Mouse (Mus musculus) hindbrain, embryonic 10.5 days (tissue): Measurements from ENCODE around the gene Sdk1. TPM values are rescaled to one million over a fixed set of nuclear protein-coding genes. Genes with fewer than 3 reads are reported as not detected.

ENCODE experiments used
- DNase-seq: peaks from one replicate; pipeline ENCODE4 v3.0.0-alpha.2; 2017; ENCODE audit warnings: low spot score
- H3K27ac ChIP-seq: fragments of 300-500 bp; sonication (generic); 2 replicates; pipeline ENCODE4 v1.5.1; 2016; ENCODE audit warnings: mild to moderate bottlenecking, moderate library complexity
- H3K27me3 ChIP-seq: fragments of 300-500 bp; sonication (generic); 2 replicates; pipeline ENCODE4 v1.6.1; 2016; ENCODE audit warnings: mild to moderate bottlenecking; ENCODE audit not compliant: poor library complexity, insufficient read depth, severe bottlenecking
- H3K36me3 ChIP-seq: fragments of 300-500 bp; sonication (generic); 2 replicates; pipeline ENCODE4 v1.6.1; 2016; ENCODE audit warnings: mild to moderate bottlenecking, moderate library complexity
- H3K4me1 ChIP-seq: fragments of 300-500 bp; sonication (generic); replicated peaks from 2 replicates; pipeline ENCODE4 v1.6.1; 2016; ENCODE audit warnings: mild to moderate bottlenecking
- H3K4me3 ChIP-seq: fragments of 300-500 bp; sonication (generic); 2 replicates; pipeline ENCODE4 v1.5.1; 2016; ENCODE audit warnings: mild to moderate bottlenecking, moderate library complexity
- H3K9me3 ChIP-seq: fragments of 300-500 bp; sonication (generic); 2 replicates; pipeline ENCODE4 v1.6.1; 2016; ENCODE audit warnings: mild to moderate bottlenecking, moderate library complexity
- WGBS: fragments of 180-500 bp; shearing (Covaris S2); methylation state at CpG from one replicate; pipeline ENCODE4 v1.1.7; 2016; 5-methylcytosine and 5-hydroxymethylcytosine counted together
- polyA plus RNA-seq: library from polyadenylated mRNA; unstranded; fragments of >200 nt; fragmentation: Nextera tagmentation; extraction: Ambion mirVana; gene quantifications from 2 replicates; pipeline ENCODE4 v1.2.1, GENCODE M21; 2016

Gene Sdk1
- polyA plus RNA-seq, 1 experiment from 2014 or later, result 0.99 TPM

- H3K4me3 ChIP-seq, result no peak overlapping the region
- WGBS, result 74% methylated on average over 2 of the region's 2 CpGs
- H3K9me3 ChIP-seq, result no peaks in the 10 kb centered on the region
- H3K27me3 ChIP-seq, result no peaks in the 10 kb centered on the region
- no peaks in the 10 kb centered on the region for H3K36me3 ChIP-seq
- no peak overlapping the region for H3K27ac ChIP-seq
- DNase-seq, result no peak
- no peaks in the 10 kb centered on the region for H3K4me1 ChIP-seq
These were observed 40.5 kb downstream of the Sdk1 start for GRCm38 (mm10) chr5:141281751-141282150.

DNA sequence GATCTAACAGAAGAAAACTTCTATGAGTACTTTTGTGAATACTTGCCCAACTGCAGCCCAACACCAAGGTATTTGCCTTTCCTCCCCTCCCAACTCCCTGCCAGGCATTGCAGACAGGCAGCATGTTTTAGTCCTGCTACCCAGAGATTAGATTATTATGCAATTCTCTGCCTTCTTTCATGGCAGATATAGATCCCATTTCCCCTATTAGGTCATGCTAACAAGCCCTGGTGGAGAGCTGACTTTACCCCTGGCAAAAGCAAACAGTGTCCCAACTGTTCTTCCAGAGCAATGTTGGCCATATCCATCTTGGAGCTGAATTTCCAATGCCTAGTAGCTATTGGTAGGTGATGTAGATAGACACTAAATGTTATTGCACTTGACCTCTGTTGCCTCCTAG lies 48.3 kb downstream of the Sdk1 start:
- no peak for DNase-seq
- Histone ChIP-seq H3K27ac (no peak overlapping the region), H3K4me1 (no peaks in the 10 kb centered on the region), H3K36me3 (no peaks in the 10 kb centered on the region), H3K4me3 (no peak overlapping the region), H3K9me3 (no peaks in the 10 kb centered on the region), H3K27me3 (no peaks in the 10 kb centered on the region)

DNA sequence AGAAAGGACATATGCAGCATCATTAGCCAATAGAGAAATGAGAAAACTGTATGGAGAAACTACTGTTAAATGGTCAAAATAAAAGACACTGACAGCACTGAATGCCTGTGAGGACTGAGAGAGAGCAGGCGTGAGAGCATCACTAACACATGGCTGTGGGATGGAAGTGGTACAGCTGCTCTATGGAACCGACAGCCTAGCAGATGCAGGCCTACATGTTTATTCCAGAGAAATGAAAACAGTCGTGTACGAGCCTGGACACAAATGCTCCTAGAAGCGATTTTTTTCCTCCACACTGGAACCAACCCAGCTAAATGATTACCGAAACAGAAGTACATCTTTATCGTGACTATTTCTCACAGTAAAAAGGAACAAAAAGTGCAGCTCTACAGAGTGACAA lies 54.0 kb downstream of the Sdk1 start:
- Histone ChIP-seq H3K4me3 (no peak overlapping the region), H3K27ac (no peak overlapping the region), H3K36me3 (no peaks in the 10 kb centered on the region), H3K27me3 (no peaks in the 10 kb centered on the region), H3K9me3 (no peaks in the 10 kb centered on the region), H3K4me1 (no peaks in the 10 kb centered on the region)
- DNase-seq, result no peak
- whole genome bisulfite sequencing, result 88% methylated on average over 7 of the region's 7 CpGs

- Histone ChIP-seq H3K4me1 (no peaks in the 10 kb centered on the region), H3K4me3 (no peak overlapping the region), H3K36me3 (no peaks in the 10 kb centered on the region), H3K27ac (no peak overlapping the region), H3K27me3 (no peaks in the 10 kb centered on the region), H3K9me3 (no peaks in the 10 kb centered on the region)
- 82% methylated on average over 4 of the region's 4 CpGs for WGBS
- DNase-seq, result no peak
These were observed 61.0 kb downstream of the Sdk1 start for GRCm38 (mm10) chr5:141302287-141302694.

- H3K27ac ChIP-seq, result no peak overlapping the region
- 75% methylated on average over 2 of the region's 2 CpGs for WGBS
- H3K9me3 ChIP-seq, result no peaks in the 10 kb centered on the region
- H3K4me1 ChIP-seq, result no peaks in the 10 kb centered on the region
- no peaks in the 10 kb centered on the region for H3K36me3 ChIP-seq
- H3K4me3 ChIP-seq, result no peak overlapping the region
- no peak for DNase-seq
- H3K27me3 ChIP-seq, result no peaks in the 10 kb centered on the region
These were observed 62.5 kb downstream of the Sdk1 start for GRCm38 (mm10) chr5:141303746-141304145.

DNA sequence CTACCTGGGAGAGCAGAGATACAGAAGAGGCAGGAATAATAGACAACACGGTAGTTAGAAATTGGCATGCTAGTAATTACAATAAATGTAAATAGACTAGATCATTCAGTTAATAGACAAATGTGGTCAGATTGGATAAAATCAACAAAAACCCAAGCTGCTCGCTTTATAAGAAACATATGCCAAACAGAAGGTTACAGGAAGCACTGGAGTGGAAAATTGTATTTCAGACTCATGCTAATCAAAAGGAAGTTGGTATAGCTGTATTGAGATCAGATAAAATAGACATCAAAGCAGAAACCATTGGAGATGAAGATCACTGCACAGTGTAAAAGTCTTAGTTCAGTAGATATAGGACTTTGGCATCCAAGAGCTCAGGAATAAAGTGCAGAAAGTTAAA lies 63.4 kb downstream of the Sdk1 start:
- no peaks in the 10 kb centered on the region for H3K36me3 ChIP-seq

DNA sequence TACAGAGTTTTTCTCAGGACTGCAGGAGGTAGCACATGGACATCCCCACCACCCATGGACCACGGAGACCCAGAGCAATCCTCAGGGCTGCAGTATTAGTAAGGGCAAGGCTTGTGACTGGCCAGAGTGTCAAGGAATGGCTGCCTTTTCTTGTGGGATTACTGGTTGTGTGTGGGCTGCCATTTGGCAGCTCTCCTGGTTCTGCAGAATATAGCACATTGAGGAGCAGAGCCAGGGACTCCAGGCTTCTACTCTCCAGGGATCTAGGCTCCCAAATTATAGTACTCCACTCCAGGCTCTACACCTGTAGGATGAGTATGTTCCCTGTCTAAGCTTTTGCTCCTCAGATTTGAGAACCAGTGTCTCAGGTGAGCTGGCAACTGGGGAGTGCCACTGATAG lies 69.4 kb downstream of the Sdk1 start:
- Histone ChIP-seq H3K36me3 (no peaks in the 10 kb centered on the region), H3K4me1 (no peaks in the 10 kb centered on the region), H3K4me3 (no peak overlapping the region), H3K27ac (no peak overlapping the region), H3K27me3 (no peaks in the 10 kb centered on the region), H3K9me3 (no peaks in the 10 kb centered on the region)
- WGBS, result 76% methylated on average over 1 of the region's 1 CpGs
- no peak for DNase-seq

More for the DNA sequence above, 63.4 kb downstream of the Sdk1 start:
- Histone ChIP-seq H3K27me3 (no peaks in the 10 kb centered on the region), H3K4me1 (no peaks in the 10 kb centered on the region), H3K4me3 (no peak overlapping the region), H3K27ac (no peak overlapping the region), H3K9me3 (no peaks in the 10 kb centered on the region)
- no peak for DNase-seq
- WGBS, result 87% methylated on average over 2 of the region's 2 CpGs

- H3K4me3 ChIP-seq, result no peak overlapping the region
- no peak overlapping the region for H3K27ac ChIP-seq
- DNase-seq, result no peak
- no peaks in the 10 kb centered on the region for H3K36me3 ChIP-seq
- no peaks in the 10 kb centered on the region for H3K9me3 ChIP-seq
- H3K27me3 ChIP-seq, result no peaks in the 10 kb centered on the region
- no peaks in the 10 kb centered on the region for H3K4me1 ChIP-seq
- WGBS, result 78% methylated on average over 2 of the region's 2 CpGs
These were observed 70.5 kb downstream of the Sdk1 start for GRCm38 (mm10) chr5:141311801-141312200.

GRCm38 (mm10) chr5:141312305-141312704 lies 71.0 kb downstream of the Sdk1 start:
- Histone ChIP-seq H3K36me3 (no peaks in the 10 kb centered on the region), H3K27ac (no peak overlapping the region), H3K4me3 (no peak overlapping the region), H3K4me1 (no peaks in the 10 kb centered on the region), H3K9me3 (no peaks in the 10 kb centered on the region), H3K27me3 (no peaks in the 10 kb centered on the region)
- 87% methylated on average over 4 of the region's 4 CpGs for WGBS
- DNase-seq, result no peak

DNA sequence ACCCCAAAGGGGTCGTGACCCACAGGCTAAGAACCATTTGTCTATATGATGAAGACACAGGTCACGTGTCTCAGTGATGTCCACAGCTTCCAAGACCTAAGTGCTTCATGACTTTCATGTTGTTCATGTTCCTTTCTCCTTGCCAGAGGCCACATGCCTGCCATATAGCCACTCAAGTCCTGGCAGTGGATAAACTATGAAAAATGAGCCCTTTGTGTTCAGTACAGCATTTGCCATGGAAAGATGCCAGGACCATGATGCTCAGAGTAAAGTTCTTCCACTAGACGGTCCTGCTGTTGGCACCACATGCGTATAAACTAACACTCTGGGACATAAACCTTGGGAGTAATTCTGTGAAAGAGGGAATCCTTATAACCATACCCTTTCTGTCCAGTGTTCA lies 75.8 kb downstream of the Sdk1 start:
- 88% methylated on average over 4 of the region's 4 CpGs for WGBS
- DNase-seq, result no peak

DNA sequence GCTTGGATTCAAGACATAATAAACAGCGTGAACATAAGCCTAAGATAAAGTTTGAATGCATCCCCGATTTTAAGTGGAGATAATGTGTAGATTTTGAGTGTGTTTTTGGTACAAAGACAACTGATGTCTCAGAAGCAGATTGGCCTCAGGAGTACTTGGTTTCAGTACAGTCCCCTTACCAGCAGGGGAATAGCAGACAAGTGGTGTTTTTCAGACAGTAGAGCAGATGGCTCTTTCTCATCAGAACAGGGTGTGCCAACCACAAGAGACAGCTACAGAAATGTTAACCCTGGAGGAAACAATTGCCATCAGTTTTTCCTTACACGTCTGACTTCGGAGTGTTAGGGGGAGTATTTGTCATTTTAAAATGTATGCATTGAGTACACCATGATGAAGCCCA lies 83.6 kb downstream of the Sdk1 start:
- 91% methylated on average over 4 of the region's 4 CpGs for WGBS
- Histone ChIP-seq H3K9me3 (no peaks in the 10 kb centered on the region), H3K4me3 (no peak overlapping the region), H3K27me3 (no peaks in the 10 kb centered on the region), H3K27ac (no peak overlapping the region), H3K36me3 (no peaks in the 10 kb centered on the region), H3K4me1 (no peaks in the 10 kb centered on the region)
- no peak for DNase-seq

More for the DNA sequence above, 75.8 kb downstream of the Sdk1 start:
- Histone ChIP-seq H3K4me1 (no peaks in the 10 kb centered on the region), H3K27me3 (no peaks in the 10 kb centered on the region), H3K9me3 (no peaks in the 10 kb centered on the region), H3K4me3 (no peak overlapping the region), H3K36me3 (no peaks in the 10 kb centered on the region), H3K27ac (no peak overlapping the region)

- Histone ChIP-seq H3K4me3 (no peak overlapping the region), H3K9me3 (no peaks in the 10 kb centered on the region), H3K27ac (no peak overlapping the region), H3K4me1 (peaks cover 10% of the 10 kb centered on the region; the same call in 1 of the 2 replicates), H3K36me3 (no peaks in the 10 kb centered on the region), H3K27me3 (no peaks in the 10 kb centered on the region)
- DNase-seq, result no peak
- WGBS, result 79% methylated on average over 4 of the region's 4 CpGs
These were observed 103.1 kb downstream of the Sdk1 start for GRCm38 (mm10) chr5:141344376-141344775.

- Histone ChIP-seq H3K36me3 (no peaks in the 10 kb centered on the region), H3K4me1 (peaks cover 10% of the 10 kb centered on the region; the same call in 1 of the 2 replicates), H3K9me3 (no peaks in the 10 kb centered on the region), H3K27me3 (no peaks in the 10 kb centered on the region), H3K4me3 (no peak overlapping the region), H3K27ac (no peak overlapping the region)
- no peak for DNase-seq
- whole genome bisulfite sequencing, result 74% methylated on average over 5 of the region's 5 CpGs
These were observed 104.2 kb downstream of the Sdk1 start for GRCm38 (mm10) chr5:141345476-141345875.

DNA sequence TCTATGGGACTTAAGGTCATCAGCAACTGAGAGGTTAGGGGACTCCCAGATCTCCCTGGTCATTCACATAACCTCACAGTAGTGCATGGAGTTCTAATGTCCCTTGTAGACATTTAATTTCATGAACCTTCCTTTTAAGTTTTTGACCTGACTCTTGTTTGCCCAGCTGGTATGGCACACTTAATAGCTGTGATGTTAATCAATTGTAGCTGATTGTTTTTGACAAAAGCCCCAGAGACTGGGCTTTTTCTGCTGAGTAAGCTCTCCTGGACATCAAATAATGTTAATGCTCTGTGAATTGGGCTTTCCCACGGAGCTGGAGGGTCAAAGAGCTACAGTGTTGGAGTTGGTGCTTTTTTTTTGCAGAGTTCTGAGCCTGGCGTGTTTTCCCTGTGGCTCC lies 121.4 kb downstream of the Sdk1 start:
- DNase-seq, result peak; percentile 21
- H3K4me3 ChIP-seq, result no peak overlapping the region
- 27% methylated on average over 2 of the region's 2 CpGs for WGBS
- H3K4me1 ChIP-seq, result peaks cover 10% of the 10 kb centered on the region; the same call in 1 of the 2 replicates
- no peaks in the 10 kb centered on the region for H3K27me3 ChIP-seq
- no peaks in the 10 kb centered on the region for H3K36me3 ChIP-seq
- no peak overlapping the region for H3K27ac ChIP-seq
- no peaks in the 10 kb centered on the region for H3K9me3 ChIP-seq
